Mouse (Mus musculus) adrenal gland, adult (tissue): Measurements from ENCODE around the gene Rgs19.

Experiments used
- DNase-seq, 2 experiments: peaks; one replicate each; pipeline ENCODE4 v3.0.0; 2022 to 2023; ENCODE audit warnings: low spot score in 1 of 2; ENCODE audit not compliant: inconsistent age in 2 of 2

Rgs19 gene

DNA sequence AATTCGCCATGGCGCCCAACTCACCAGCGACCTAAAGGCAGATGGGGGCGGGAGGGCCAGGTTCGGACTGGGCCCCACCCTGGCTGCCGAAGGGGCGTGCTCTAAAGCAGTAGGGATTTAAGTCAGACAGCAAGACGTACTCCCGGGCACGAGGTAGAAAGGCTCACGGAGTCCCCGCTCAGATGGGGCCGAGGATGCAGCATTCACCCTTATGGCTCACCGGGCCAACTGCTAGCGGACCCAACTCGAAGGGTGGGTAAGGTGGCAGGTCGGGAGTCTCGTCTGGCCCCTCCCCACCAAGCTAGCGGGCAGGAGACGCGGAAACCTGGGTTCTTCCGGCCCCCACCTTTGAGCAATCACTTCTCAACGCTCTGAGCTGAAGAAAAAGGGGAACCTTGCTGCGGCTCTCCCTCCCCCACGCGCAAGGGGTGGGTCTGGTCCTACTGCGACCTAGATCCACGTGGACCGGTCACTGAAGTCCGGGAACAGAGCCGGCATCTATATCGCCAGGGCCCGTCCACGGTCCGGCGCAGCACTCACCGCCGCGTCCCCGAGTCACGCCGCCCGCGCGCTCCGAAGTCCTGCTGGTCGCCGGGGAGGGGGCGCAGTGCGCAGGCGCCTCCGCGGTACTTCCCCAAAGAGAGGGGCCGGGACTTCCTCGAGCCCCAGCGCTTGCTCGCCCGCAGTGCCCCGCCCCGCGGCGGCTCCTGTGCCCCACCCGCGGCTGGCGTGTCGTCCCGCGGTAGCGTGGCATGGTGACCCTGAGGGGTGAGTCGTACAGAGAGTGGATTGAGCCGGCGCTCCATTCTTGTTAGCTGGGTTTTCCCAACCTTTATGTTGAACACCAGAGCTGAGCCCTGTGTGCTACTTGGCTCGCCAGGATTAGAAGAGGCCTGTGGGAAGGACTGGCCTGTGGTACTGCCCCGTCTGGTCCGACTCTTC lies at the start of gene Rgs19:
Gene Rgs19, minus strand, starts transcription at position 639 of the 942 bp plus-strand sequence.
- DNase-seq = peak; percentile 91 to 96

DNA sequence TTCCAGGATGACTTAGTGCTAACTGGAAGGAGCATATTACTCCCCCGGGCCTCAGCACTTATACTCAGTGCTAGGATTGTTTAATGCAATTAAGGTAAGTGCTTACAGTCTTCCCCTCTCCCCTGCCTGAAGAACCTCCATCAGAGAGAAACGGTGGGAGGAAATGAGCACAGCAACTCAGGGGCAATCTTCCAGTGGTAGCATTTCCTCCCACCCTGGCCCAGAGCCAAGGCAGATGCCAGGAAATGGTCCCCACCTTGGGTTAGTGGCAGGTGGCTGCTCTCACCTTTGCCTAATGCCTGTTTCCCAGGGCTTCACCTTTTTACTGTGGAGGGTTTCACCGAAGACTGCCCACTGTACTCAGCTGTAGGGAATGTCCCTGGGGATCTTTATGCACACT lies 36.3 kb upstream of the Rgs19 start:
- DNase-seq = no peak

DNA sequence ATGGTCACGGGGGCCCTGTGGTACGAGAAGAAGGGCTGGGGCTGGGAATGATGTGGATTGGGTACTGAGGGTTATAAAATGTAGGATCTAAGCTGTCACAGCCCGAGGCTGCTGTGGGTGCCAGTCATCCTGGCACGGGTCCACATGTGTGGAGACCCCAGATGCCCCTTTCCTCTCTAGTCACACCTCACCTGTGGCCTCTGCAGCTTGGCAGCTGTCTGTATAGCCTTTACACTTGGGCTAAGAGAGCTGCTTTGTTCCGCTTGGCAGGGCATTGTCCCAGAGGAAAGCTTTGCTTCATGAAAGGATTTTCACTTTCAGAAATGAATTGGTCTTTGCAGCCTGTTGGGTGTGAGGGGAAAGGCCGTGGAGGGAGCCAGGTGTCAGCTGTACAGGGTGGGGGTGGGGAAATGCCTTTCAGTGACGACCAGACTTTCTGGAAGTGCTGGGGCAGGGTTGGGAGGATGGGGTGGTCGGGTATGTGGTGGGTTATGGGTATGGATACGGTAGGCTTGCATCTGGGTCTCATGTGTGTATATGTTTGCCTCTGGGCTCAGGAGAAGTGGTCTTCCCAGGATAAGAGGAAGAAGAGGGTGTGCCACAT lies 34.0 kb upstream of the Rgs19 start:
- DNase-seq = no peak

DNA sequence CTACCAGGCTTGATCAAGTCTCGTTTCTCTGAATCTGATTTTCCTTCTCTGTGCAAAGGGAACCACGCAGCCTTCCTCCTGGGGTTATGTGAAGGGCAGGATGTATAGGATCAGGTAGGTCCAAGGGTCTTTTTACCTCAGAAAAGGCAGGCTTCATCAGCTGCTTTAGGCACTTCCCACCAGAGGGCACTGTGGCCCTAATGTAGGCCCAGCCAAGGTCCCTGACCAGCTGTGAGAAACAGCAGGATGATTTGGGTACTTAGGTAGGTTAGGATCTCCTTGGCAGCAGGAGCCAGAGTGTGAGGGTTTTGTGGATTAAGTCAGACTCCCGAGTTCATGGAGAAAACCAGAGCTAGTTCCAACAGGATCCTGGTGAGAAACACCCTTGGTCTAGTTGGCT lies 28.4 kb upstream of the Rgs19 start:
- peak in 1 of 2 experiments; percentile 66 for DNase-seq

DNA sequence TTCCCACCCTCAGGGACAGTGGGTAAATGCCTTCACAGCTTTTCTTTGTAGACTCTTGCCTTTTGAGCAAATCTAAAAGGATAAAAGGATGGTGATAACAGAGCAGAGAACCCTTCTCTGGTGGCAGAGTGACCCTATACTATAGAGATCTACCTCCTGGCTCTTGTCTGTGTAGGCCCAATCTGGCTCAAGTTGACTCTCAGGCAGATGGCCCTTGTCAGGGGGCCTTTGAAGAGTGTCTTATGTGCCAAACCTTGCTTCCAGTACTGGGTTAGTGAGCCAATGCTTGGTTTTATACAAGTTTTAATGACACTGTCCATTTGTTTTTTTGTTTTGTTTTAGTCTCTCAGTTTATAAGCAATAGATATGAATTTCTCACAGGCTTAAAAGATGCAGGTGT lies 27.4 kb upstream of the Rgs19 start:
- DNase-seq = no peak

DNA sequence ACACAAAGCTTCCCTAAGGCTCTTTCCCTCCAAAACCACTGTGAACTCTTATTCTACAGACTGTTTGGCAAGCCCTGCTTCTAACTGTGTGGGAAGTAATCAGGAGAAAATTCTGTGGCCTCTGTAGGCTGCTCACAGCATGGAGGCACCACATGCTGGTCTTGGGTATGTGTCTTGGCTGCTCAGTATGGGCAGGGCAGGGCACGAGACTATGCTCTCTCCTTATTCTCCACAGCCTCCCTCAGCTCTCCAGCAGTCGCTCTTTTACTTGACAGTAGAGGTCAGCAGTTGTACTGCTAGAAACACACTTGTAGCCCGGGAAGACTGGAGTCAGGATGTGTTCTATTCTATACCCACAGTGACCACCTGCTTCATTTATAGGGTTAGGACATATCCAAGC lies 26.3 kb upstream of the Rgs19 start:
- DNase-seq = no peak

DNA sequence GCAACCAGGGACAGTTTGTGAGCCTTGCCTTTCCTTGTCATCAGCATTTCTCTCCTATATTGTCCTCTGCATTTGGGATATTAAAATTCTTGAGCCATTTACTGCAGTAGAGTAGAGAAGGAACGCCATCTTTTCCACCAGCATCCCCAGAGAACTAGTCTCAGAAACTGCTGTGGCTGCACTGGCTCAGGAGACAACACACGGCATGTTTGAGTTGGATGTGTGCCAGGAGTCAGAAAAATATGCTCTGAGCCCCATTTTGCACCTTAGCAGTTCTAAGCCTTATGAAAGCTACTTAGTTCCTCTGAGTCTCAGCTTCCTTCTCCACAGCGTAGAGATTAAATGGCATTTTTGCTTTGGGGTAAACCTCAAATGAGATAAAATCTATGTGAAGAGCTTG lies 23.2 kb upstream of the Rgs19 start:
- no peak for DNase-seq

DNA sequence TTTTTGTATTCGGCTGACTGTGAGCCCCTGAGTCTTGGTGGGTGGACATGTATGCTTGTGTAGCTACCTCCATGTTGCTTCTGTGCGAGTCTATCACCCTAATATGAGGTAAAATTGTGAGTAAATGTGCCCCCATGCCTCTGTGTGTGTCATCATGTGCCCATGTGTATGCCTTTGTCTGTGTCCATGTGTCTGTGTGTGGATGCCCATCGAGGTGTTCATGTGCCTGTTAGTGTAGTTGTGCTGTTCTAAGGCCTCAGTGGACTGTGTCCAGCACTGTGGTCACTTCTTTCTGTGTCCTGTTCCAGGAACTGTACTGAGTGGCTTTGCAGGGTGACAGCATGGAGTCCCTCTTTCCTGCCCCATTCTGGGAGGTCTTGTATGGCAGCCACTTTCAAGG lies 21.6 kb upstream of the Rgs19 start:
- no peak for DNase-seq

DNA sequence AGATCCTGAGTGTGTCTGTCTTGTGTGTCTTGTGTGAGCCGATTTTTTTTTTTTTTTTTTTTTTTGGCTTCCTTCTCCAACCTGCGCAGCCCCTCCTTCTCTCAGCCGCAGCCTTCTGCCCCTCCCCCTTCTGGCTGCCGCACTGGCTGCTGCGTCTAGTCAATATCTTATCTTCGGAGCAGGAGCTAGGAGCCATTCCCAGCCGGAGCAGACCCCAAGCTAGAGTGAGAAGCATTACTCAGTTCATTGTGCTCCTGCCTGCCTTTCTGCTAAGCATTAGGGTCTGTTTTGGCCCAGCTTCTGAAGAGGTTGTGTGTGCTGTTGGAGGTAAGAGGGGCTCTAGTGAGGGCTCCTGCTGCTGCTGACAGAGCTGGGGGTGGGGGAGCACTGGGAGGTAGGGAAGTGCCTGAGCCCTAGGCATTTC lies 21.1 kb upstream of the Rgs19 start, which contains the start of gene Oprl1:
Gene Oprl1, plus strand, starts transcription at position 114 of the 424 bp plus-strand sequence.
- DNase-seq = peak in 1 of 2 experiments; percentile 30

DNA sequence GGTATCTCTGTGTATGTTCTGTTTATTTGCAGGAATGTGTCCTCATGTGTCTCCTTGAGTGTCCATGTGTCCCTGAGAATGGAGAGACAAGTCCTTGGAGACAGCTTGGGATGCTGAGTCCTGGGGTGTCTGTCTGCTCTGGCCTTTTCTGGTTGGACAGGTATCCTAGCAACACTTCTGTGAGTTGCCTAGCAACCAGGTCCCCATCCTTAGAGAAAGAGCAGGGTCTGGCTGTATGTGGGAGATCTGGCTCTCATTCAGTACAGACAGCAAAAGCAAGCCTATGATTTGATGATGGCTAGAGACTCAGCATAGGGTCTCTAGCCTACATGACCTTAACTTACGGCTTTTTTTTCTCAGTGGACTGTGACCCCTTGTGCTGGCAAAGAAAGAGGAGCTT lies 20.0 kb upstream of the Rgs19 start:
- no peak for DNase-seq

DNA sequence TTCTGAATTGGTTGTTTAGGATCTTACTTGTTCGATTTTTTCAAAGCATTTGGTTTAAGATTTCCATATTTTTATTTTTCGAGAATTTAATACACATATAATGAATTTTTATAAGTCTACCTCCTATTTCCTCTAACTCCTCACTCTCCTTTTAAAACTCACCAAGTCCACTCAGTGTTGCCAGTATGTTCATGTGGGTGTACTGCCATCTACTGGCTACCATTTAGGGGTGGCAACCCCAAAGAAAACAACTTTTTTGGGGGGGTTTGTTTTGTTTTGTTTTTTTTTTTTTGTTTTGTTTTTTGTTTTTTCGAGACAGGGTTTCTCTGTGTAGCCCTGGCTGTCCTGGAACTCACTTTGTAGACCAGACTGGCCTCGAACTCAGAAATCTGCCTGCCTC lies 12.9 kb upstream of the Rgs19 start:
- peak in 1 of 2 experiments; percentile 65 for DNase-seq

DNA sequence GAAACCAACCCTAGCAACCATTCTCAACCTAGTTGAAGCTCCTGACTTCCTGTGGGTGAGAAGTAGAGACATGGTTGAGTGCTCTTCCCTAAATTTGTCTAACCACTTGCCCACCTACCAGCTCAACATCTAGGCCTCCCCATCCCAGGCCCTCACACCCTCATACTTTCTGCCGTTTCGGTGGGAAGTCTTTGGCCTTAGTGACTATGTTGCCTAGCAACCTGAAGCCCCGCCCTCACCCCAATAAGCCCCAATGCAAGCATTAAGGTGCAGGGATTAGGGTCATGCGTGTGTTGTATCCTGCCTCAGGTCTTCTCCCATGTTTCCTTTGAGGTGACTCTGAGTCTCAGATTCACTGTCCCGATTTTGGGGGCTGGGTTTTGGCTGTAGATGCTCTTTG lies 4.5 kb upstream of the Rgs19 start, which contains the start of gene Lkaaear1:
Gene Lkaaear1, minus strand, starts transcription at position 202 of the 400 bp plus-strand sequence.
- DNase-seq = peak in 1 of 2 experiments; percentile 17

DNA sequence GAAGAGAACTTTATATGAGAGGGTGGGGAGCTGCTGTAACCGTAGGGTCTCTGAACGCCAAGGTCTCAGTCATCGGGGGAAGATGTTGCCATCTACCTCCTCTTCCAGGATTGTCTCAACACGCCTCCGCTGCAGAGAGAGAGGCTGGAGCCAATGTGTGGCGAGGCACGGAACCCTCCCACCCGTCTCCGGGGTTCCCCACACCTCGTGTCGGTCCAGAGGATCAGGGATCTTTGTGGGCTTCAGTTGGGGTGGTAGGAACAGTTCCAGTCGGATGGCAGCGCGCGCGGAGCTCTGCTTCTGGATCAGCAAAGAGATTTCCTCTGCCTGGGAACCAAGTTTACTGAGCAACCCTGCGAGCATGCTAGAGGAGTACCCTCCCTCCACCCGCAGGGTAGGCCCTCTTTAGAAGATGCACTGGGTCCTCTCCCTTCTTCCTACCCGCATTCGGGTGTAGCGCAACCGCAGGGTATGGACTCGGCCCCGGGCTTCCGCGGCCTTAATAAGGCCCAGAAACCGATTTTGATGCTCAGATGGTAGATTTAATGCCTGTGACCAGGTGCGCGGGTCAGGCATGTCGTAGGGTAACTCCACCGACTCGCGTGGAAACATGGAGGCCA lies 3.1 kb upstream of the Rgs19 start:
- peak in 1 of 2 experiments; percentile 16 for DNase-seq

DNA sequence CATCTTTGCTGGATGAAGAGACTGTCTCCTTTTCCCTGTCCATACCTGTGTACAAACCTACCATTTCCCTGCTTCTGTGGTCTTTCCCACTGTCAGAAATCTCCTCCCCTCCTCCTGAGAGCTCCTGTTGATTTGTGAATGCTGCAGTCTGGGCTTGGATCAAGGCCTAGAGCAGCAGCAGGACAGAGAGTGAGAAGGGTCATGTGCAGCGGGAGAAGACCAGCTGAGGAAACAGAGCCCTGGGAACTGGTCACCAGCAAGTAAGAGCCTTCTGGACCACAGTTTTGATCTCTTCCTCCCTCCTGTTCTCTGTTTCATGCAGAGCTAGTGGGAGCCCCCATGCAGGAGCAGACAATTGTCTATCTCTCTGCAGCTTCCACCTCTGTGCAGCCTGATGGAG lies 2.0 kb upstream of the Rgs19 start:
- no peak for DNase-seq

DNA sequence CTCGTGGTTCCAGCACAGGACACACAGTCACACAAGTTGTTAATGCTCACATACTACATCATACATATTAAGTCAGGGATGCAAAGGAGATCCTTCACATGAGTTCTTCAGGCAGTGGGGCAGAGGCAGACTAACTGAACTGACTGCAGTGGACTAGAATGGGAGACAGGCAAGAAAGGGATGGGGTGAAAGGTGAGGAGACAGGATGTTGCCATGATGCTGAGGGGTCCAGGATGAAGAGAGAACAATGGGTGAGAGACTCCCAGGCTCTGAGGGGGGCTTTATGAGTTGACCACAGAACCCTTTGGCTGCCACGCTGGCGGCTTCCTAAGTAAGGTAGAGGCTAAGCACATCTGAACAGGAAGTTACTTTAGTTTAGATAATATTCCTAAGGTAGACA lies 804 bp upstream of the Rgs19 start:
- no peak for DNase-seq

DNA sequence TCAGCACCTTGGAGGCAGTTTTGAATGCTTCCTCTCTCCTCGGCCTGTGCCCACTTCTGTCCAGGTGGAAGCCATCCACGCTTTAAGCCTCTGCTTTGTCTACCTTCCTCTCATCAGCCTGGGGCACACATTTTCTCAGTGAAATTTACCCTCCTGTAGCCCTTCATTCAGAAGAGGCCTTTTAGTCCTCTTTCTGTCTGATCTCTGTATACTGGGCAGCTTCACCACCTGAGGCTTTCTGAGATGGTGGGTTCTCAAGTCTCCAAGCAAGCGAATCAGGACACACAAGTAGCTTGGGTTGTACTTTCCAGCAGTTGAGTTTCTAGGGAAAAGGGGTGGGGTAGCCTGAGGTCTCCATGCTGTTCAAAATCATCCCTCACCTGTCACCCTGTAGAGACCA lies 1.5 kb downstream of the Rgs19 start:
- DNase-seq = no peak

DNA sequence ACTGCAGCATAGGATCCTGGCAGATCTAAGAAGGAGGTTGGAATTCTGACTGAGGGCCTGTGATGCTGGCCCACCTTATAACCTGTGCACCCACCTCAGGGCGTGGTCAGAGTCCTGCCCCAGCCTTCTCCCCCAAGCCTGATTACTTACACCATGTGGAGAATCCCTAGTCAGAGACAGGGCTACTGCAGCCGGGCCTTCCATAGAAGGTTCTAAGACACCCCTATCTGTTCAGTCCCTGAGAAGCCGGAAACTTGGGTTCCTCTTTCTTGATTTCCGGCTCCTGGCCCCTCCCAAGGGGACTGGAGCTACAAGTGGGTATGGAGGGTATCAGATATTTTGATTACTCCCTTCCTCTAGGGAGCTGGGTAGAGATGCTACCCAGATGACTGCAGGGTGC lies 2.2 kb downstream of the Rgs19 start:
- no peak for DNase-seq

DNA sequence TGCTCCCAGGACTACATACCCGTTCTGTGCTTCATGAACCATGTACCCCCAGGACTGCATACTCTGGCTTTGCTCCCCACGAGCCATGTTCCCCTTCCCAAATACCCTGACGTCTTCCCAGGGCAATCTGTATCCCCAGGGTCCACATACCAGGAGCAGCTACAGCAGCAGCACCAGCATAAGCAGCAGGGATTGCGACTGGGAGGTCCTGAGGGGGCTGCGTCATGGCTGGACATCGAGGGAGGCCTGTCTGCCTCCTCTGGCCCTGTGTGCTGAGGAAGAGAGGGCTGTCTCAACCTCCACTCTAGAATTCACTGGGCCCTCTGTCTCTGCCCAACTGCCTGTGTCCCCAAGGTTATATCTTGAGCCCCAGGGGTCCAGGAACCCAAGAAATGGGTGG lies 2.7 kb downstream of the Rgs19 start:
- DNase-seq = no peak

DNA sequence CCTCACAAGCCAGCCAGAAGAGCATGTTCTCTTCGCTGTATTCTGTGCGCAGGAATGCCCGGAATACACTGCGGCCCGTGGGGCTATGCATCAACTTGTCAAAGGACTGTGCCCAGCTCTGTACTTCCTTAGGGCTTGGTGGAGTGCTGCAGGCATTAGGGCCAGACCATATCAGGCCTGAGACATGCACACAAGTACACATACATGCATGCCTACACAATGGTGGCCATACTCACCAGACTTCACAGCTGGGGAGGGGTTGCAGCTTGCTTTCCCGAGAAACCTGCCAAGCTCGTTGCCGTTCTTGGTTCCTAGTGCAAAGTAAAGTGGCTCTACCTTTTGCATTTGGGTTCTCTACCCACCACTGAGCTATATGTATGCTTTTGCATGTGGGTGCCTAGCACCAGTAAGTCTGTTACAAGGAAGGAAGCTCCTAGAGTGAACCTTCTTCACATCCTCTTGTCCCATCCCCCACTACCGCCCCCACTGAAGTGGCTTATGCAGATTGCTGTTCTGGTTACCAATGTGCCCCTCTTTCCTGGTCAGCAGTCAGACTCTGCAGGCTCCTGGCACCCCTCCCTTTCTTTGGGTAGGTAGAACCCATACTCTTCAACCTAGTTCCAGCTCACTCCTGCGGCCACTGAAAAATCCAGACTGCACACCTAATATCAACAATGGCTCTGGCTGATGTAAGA lies 4.2 kb downstream of the Rgs19 start:
- no peak for DNase-seq

DNA sequence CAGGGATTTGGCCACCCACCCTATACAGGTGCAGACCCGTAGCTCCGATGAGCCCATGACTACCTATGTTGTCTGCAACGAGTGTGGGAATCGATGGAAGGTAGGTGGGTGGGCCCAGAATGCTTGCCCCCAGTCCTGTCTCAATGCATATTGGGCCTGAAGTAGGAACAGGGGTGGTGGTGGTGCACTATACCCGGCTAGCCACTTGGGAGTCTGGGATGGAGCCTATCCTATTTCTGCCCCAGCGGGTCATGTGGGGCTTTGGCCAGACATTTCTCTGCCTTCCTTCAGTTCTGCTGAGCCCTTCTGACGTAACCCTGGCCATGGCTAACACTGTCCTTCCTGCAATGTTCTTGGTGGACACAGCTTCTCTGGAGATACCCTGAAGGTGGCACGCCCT lies 6.2 kb downstream of the Rgs19 start:
- no peak for DNase-seq

DNA sequence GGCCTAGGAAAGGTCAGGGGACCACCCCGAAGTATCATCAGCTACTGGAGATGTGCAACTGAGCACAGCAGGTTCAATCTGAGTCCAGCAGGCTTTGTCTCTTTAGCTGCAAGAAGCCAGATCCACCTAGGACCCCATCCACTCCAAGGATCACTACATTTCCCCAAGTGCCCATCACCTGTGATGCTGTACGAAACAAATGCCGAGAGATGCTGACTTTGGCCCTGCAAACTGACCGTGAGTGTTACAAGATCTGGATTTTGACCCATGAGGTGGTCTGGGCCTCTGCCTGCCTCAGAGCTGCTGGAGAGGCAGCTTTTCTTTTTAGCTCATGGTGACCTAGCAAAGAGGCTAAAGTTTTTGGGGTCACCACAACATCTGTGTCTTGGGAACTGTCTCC lies 8.1 kb downstream of the Rgs19 start:
- no peak for DNase-seq
